Mouse (Mus musculus) hindbrain, postnatal 0 days (tissue): ENCODE data around the gene Adrb1. TPM values are rescaled to one million over a fixed set of nuclear protein-coding genes. Genes with fewer than 3 reads are reported as not detected.
A peak's percentile ranks its signal among the peaks of the same experiment; 100 is the strongest.

Source experiments
- ATAC-seq: fragments of 200-750 bp; cut with Nextera tagmentation; 2 replicates; pipeline ENCODE4 v1.8.0; 2017; ENCODE audit warnings: mild to moderate bottlenecking, moderate TSS enrichment, moderate library complexity
- DNase-seq: peaks from one replicate; pipeline ENCODE4 v3.0.0-alpha.2; 2015; ENCODE audit warnings: low spot score
- H3K27ac ChIP-seq: fragments of 300-500 bp; sonication (generic); 2 replicates; pipeline ENCODE4 v1.5.1; 2014; ENCODE audit warnings: mild to moderate bottlenecking
- H3K27me3 ChIP-seq: fragments of 300-500 bp; sonication (generic); 2 replicates; pipeline ENCODE4 v1.6.1; 2014; ENCODE audit warnings: low read length, mixed read lengths; ENCODE audit not compliant: insufficient read depth
- H3K36me3 ChIP-seq: fragments of 300-500 bp; sonication (generic); 2 replicates; pipeline ENCODE4 v1.6.1; 2014; ENCODE audit warnings: low read length, mixed read lengths; ENCODE audit not compliant: insufficient read depth
- H3K4me1 ChIP-seq: fragments of 300-500 bp; sonication (generic); 2 replicates; pipeline ENCODE4 v1.6.1; 2014; ENCODE audit warnings: antibody characterized with exemption, low read length, mixed read lengths; ENCODE audit not compliant: insufficient read depth
- H3K4me2 ChIP-seq: fragments of 300-500 bp; sonication (generic); 2 replicates; pipeline ENCODE4 v1.6.1; 2014; ENCODE audit warnings: low read depth, mild to moderate bottlenecking, low read length, moderate library complexity, mixed read lengths
- H3K4me3 ChIP-seq: fragments of 300-500 bp; sonication (generic); 2 replicates; pipeline ENCODE4 v1.5.1; 2014; ENCODE audit warnings: low read length
- H3K9ac ChIP-seq: fragments of 300-500 bp; sonication (generic); replicated peaks from 2 replicates; pipeline ENCODE4 v1.6.1; 2014; ENCODE audit warnings: mild to moderate bottlenecking, low read length, moderate library complexity, mixed read lengths
- H3K9me3 ChIP-seq: fragments of 300-500 bp; sonication (generic); 2 replicates; pipeline ENCODE4 v1.6.1; 2016; ENCODE audit warnings: low read length, mixed read lengths
- CTCF ChIP-seq: IDR thresholded peaks from 2 replicates; pipeline ENCODE4 v1.5.1; 2016; ENCODE audit warnings: antibody characterized with exemption, control low read depth, low read depth
- WGBS: fragments of 180-500 bp; shearing (Covaris S2); extraction: QIAGEN DNeasy Blood & Tissue Kit; methylation state at CpG from one replicate; pipeline ENCODE4 v1.1.7; 2014; 5-methylcytosine and 5-hydroxymethylcytosine counted together
- polyA plus RNA-seq: library from polyadenylated mRNA; unstranded; fragments of >200 nt; fragmentation: Nextera tagmentation; extraction: Ambion mirVana; gene quantifications from 2 replicates; pipeline ENCODE4 v1.2.1, GENCODE M21; 2015
- total RNA-seq: library from RNA; depleted of rRNA; stranded (reverse); fragments of >200 nt; gene quantifications from 2 replicates; pipeline ENCODE4 v1.2.3, GENCODE M21; 2014

Gene Adrb1
- total and polyA plus RNA-seq, 2 experiments from 2014 or later = 1.7 to 7.0 TPM

GRCm38 (mm10) chr19:56701404-56702033 lies 20.5 kb upstream of the Adrb1 start:
- H3K36me3 ChIP-seq = no peaks in the 10 kb centered on the region
- no peaks in the 10 kb centered on the region for H3K9me3 ChIP-seq
- TF ChIP-seq CTCF = no peak
- 50% methylated on average over 8 of the region's 8 CpGs for WGBS
- no peak overlapping the region for H3K27ac ChIP-seq
- ATAC-seq = no peak
- H3K9ac ChIP-seq = no peak overlapping the region
- peaks cover 15% of the 10 kb centered on the region; the same call in 1 of the 2 replicates for H3K4me1 ChIP-seq
- H3K27me3 ChIP-seq = no peaks in the 10 kb centered on the region
- no peak overlapping the region for H3K4me3 ChIP-seq
- H3K4me2 ChIP-seq = no peak overlapping the region
- peak; percentile 50 for DNase-seq

GRCm38 (mm10) chr19:56702039-56702438 lies 20.0 kb upstream of the Adrb1 start:
- ATAC-seq = no peak
- no peak overlapping the region for H3K4me2 ChIP-seq
- TF ChIP-seq CTCF = no peak
- no peaks in the 10 kb centered on the region for H3K36me3 ChIP-seq
- WGBS = 45% methylated on average over 6 of the region's 6 CpGs
- no peak for DNase-seq
- peaks cover 15% of the 10 kb centered on the region; the same call in 1 of the 2 replicates for H3K4me1 ChIP-seq
- no peak overlapping the region for H3K9ac ChIP-seq
- H3K9me3 ChIP-seq = no peaks in the 10 kb centered on the region
- H3K27ac ChIP-seq = no peak overlapping the region
- no peaks in the 10 kb centered on the region for H3K27me3 ChIP-seq
- H3K4me3 ChIP-seq = no peak overlapping the region

GRCm38 (mm10) chr19:56703238-56704097 lies 18.5 kb upstream of the Adrb1 start:
- DNase-seq = no peak
- Histone ChIP-seq H3K9me3 (no peaks in the 10 kb centered on the region), H3K4me2 (no peak overlapping the region), H3K27ac (no peak overlapping the region), H3K36me3 (no peaks in the 10 kb centered on the region), H3K27me3 (0 out of 2 replicates have a peak, but pooled peaks cover 4% of the 10 kb centered on the region), H3K4me3 (no peak overlapping the region), H3K9ac (no peak overlapping the region), H3K4me1 (peaks cover 15% of the 10 kb centered on the region; the same call in 1 of the 2 replicates)
- no peak for TF ChIP-seq CTCF
- no peak for ATAC-seq
- 77% methylated on average over 12 of the region's 12 CpGs for WGBS

GRCm38 (mm10) chr19:56705026-56705675 lies 16.8 kb upstream of the Adrb1 start:
- H3K4me2 ChIP-seq = no peak overlapping the region
- no peak overlapping the region for H3K27ac ChIP-seq
- H3K27me3 ChIP-seq = 0 out of 2 replicates have a peak, but pooled peaks cover 4% of the 10 kb centered on the region
- H3K4me3 ChIP-seq = no peak overlapping the region
- no peaks in the 10 kb centered on the region for H3K9me3 ChIP-seq
- TF ChIP-seq CTCF = no peak
- no peak overlapping the region for H3K9ac ChIP-seq
- 37% methylated on average over 8 of the region's 8 CpGs for WGBS
- DNase-seq (no peak), ATAC-seq (no peak)
- H3K4me1 ChIP-seq = peaks cover 15% of the 10 kb centered on the region; the same call in 1 of the 2 replicates
- H3K36me3 ChIP-seq = no peaks in the 10 kb centered on the region

DNA sequence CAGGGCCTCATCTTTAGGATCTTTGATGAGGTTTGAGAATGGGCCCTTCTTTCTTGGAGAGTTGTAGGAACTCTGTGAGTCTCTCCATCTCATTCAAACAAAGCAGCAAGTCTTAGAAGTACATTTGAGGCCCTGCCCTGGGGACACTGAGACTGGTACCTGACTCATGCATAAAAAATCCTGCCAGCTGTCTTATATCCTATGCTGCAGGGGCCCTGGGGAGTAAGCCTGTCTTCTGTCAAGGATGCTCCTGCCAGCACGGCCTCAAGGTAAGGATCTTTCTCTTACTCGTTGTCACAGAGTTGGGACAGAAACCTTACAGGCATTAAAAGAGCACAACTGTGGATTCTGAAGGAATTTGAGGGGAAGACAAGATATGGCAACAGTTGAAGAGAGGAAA lies 13.2 kb upstream of the Adrb1 start:
- ATAC-seq = no peak
- Histone ChIP-seq H3K4me3 (no peak overlapping the region), H3K27ac (no peak overlapping the region), H3K36me3 (no peaks in the 10 kb centered on the region), H3K27me3 (0 out of 2 replicates have a peak, but pooled peaks cover 4% of the 10 kb centered on the region), H3K4me2 (no peak overlapping the region), H3K9ac (no peak overlapping the region), H3K4me1 (no peaks in the 10 kb centered on the region), H3K9me3 (no peaks in the 10 kb centered on the region)
- no peak for TF ChIP-seq CTCF
- no peak for DNase-seq
- WGBS = 71% methylated on average over 2 of the region's 2 CpGs

- Histone ChIP-seq H3K4me1 (no peaks in the 10 kb centered on the region), H3K9ac (no peak overlapping the region), H3K27me3 (0 out of 2 replicates have a peak, but pooled peaks cover 4% of the 10 kb centered on the region), H3K27ac (no peak overlapping the region), H3K4me2 (no peak overlapping the region), H3K36me3 (no peaks in the 10 kb centered on the region), H3K4me3 (no peak overlapping the region), H3K9me3 (no peaks in the 10 kb centered on the region)
- DNase-seq (no peak), ATAC-seq (no peak)
- no peak for TF ChIP-seq CTCF
- WGBS = 82% methylated on average over 17 of the region's 17 CpGs
Measured at GRCm38 (mm10) chr19:56710131-56710905, 11.7 kb upstream of the Adrb1 start.
